Mouse (Mus musculus): Measurements from ENCODE around the gene Kctd21.

Gene Kctd21

GRCm38 (mm10) chr7:97339623-97340022 is 7.5 kb downstream of the Kctd21 start:
- ChIA-PET POLR2A (interaction anchor here in 2 of 4 experiments (1.8 to 3.1 kb wide), 2 partner anchors 32 to 61 kb away, joined by 9 to 18 read pairs; partner anchors contain the start of genes Alg8 (in 1 of the 2) and Ndufc2 (in 1 of the 2)), CTCF (interaction anchor here in 1 of 4 experiments (0.7 kb wide), 1 partner anchor 715 kb away, joined by 4 read pairs; no protein-coding TSS in a partner anchor)

- POLR2A ChIA-PET: interaction anchor here in 3 of 4 experiments (0.7 to 4.0 kb wide), 21 partner anchors 9 to 798 kb away, joined by 3 to 34 read pairs (median 7); partner anchors contain the start of genes Alg8 (in 3 of the 3), Kctd21 (in 3 of the 3), Ndufc2 (in 3 of the 3) and Usp35 (in 3 of the 3)
- CTCF ChIA-PET: interaction anchor here in 2 of 4 experiments (0.5 to 0.7 kb wide), 4 partner anchors 9 to 787 kb away, joined by 3 to 5 read pairs (median 4); partner anchors contain the start of gene Usp35 (in 1 of the 2)
Measured at GRCm38 (mm10) chr7:97340907-97341849, 9.1 kb downstream of the Kctd21 start.

GRCm38 (mm10) chr7:97342961-97343360 is 10.8 kb downstream of the Kctd21 start:
- ChIA-PET CTCF (interaction anchor here in 1 of 4 experiments (0.8 kb wide), 1 partner anchor 26 kb away, joined by 4 read pairs; no protein-coding TSS in a partner anchor), POLR2A (interaction anchor here in 2 of 4 experiments (0.6 to 4.0 kb wide), 8 partner anchors 9 to 1513 kb away, joined by 3 to 34 read pairs (median 3); partner anchors contain the start of genes Alg8 (in 2 of the 2) and Kctd21 (in 1 of the 2))

GRCm38 (mm10) chr7:97344655-97345054 is 12.5 kb downstream of the Kctd21 start:
- ChIA-PET CTCF (no interaction called here), POLR2A (interaction anchor here in 1 of 4 experiments (1.5 kb wide), 1 partner anchor 13 kb away, joined by 4 read pairs; the partner anchor contains the start of genes Kctd21 and Usp35)

GRCm38 (mm10) chr7:97345229-97345871 is 13.2 kb downstream of the Kctd21 start:
- POLR2A ChIA-PET: interaction anchor here in 1 of 4 experiments (3.6 kb wide), 1 partner anchor 26 kb away, joined by 20 read pairs; the partner anchor contains the start of gene Alg8
- CTCF ChIA-PET: interaction anchor here in 1 of 4 experiments (0.6 kb wide), 1 partner anchor 1436 kb away, joined by 3 read pairs; no protein-coding TSS in a partner anchor

- POLR2A ChIA-PET: interaction anchor here in 1 of 4 experiments (3.6 kb wide), 1 partner anchor 25 kb away, joined by 20 read pairs; the partner anchor contains the start of gene Alg8
- CTCF ChIA-PET: no interaction called here
Measured at GRCm38 (mm10) chr7:97346111-97346821, 14.1 kb downstream of the Kctd21 start.

GRCm38 (mm10) chr7:97346822-97347166 is 14.7 kb downstream of the Kctd21 start:
- ChIA-PET CTCF (no interaction called here), POLR2A (interaction anchor here in 2 of 4 experiments (0.7 to 3.6 kb wide), 3 partner anchors 19 to 25 kb away, joined by 3 to 20 read pairs (median 5); partner anchors contain the start of gene Alg8 (in 2 of the 2))

GRCm38 (mm10) chr7:97347464-97347863 is 15.3 kb downstream of the Kctd21 start:
- ChIA-PET CTCF (no interaction called here), POLR2A (interaction anchor here in 2 of 4 experiments (0.7 to 3.6 kb wide), 3 partner anchors 19 to 24 kb away, joined by 3 to 20 read pairs (median 5); partner anchors contain the start of gene Alg8 (in 2 of the 2))

GRCm38 (mm10) chr7:97348318-97348717 is 16.2 kb downstream of the Kctd21 start:
- ChIA-PET POLR2A (interaction anchor here in 2 of 4 experiments (1.6 to 3.6 kb wide), 2 partner anchors 23 kb away, joined by 5 to 20 read pairs; partner anchors contain the start of gene Alg8 (in 2 of the 2)), CTCF (no interaction called here)

- ChIA-PET CTCF (no interaction called here), POLR2A (interaction anchor here in 1 of 4 experiments (2.4 kb wide), 1 partner anchor 23 kb away, joined by 15 read pairs; the partner anchor contains the start of gene Alg8)
Measured at GRCm38 (mm10) chr7:97348836-97349235, 16.7 kb downstream of the Kctd21 start.

- POLR2A ChIA-PET: interaction anchor here in 3 of 4 experiments (0.5 to 2.4 kb wide), 4 partner anchors 22 to 134 kb away, joined by 3 to 15 read pairs (median 4); partner anchors contain the start of gene Alg8 (in 2 of the 3)
- CTCF ChIA-PET: interaction anchor here in 1 of 4 experiments (0.7 kb wide), 1 partner anchor 12 kb away, joined by 3 read pairs; no protein-coding TSS in a partner anchor
Measured at GRCm38 (mm10) chr7:97349438-97349837, 17.3 kb downstream of the Kctd21 start.

GRCm38 (mm10) chr7:97350891-97351290 is 18.8 kb downstream of the Kctd21 start:
- CTCF ChIA-PET: no interaction called here
- POLR2A ChIA-PET: interaction anchor here in 2 of 4 experiments (1.1 to 4.3 kb wide), 6 partner anchors 9 to 25 kb away, joined by 3 to 34 read pairs (median 10); partner anchors contain the start of genes Alg8 (in 2 of the 2) and Kctd21 (in 1 of the 2)

GRCm38 (mm10) chr7:97351792-97352513 is 19.8 kb downstream of the Kctd21 start:
- POLR2A ChIA-PET: interaction anchor here in 2 of 4 experiments (0.6 to 5.8 kb wide), 9 partner anchors 10 to 1148 kb away, joined by 3 to 55 read pairs (median 5); partner anchors contain the start of gene Alg8 (in 2 of the 2)
- CTCF ChIA-PET: no interaction called here

GRCm38 (mm10) chr7:97353356-97353755 is 21.2 kb downstream of the Kctd21 start:
- POLR2A ChIA-PET: interaction anchor here in 3 of 4 experiments (0.9 to 5.8 kb wide), 9 partner anchors 11 to 29 kb away, joined by 3 to 55 read pairs (median 4); partner anchors contain the start of genes Alg8 (in 2 of the 3), Kctd21 (in 1 of the 3) and Usp35 (in 1 of the 3)
- CTCF ChIA-PET: interaction anchor here in 1 of 4 experiments (0.8 kb wide), 1 partner anchor 32 kb away, joined by 5 read pairs; no protein-coding TSS in a partner anchor

- ChIA-PET CTCF (interaction anchor here in 2 of 4 experiments (0.6 to 0.9 kb wide), 5 partner anchors 17 to 338 kb away, joined by 3 to 5 read pairs (median 3); partner anchors contain the start of gene Alg8 (in 1 of the 2)), POLR2A (interaction anchor here in 3 of 4 experiments (0.5 to 5.8 kb wide), 8 partner anchors 12 to 303 kb away, joined by 3 to 55 read pairs (median 4); partner anchors contain the start of genes Alg8 (in 2 of the 3) and Kctd21 (in 1 of the 3))
Measured at GRCm38 (mm10) chr7:97355068-97355841, 23.1 kb downstream of the Kctd21 start.

GRCm38 (mm10) chr7:97356253-97356652 is 24.1 kb downstream of the Kctd21 start:
- CTCF ChIA-PET: no interaction called here
- POLR2A ChIA-PET: interaction anchor here in 2 of 4 experiments (0.7 to 5.8 kb wide), 4 partner anchors 15 to 24 kb away, joined by 5 to 55 read pairs (median 11); partner anchors contain the start of genes Alg8 (in 2 of the 2) and Kctd21 (in 1 of the 2)
